Mouse (Mus musculus): ENCODE results near the gene Rnf187. TPM values are rescaled to one million over a fixed set of nuclear protein-coding genes. Genes with fewer than 3 reads are reported as not detected.
"Not testable (repeated sequence)": the region's sequence is repeated elsewhere in the genome, so short reads cannot be mapped to it uniquely, and the experiment has no call there.

Gene Rnf187
- total RNA-seq, 2 experiments from 2014 or later: 160 to 172 TPM

DNA sequence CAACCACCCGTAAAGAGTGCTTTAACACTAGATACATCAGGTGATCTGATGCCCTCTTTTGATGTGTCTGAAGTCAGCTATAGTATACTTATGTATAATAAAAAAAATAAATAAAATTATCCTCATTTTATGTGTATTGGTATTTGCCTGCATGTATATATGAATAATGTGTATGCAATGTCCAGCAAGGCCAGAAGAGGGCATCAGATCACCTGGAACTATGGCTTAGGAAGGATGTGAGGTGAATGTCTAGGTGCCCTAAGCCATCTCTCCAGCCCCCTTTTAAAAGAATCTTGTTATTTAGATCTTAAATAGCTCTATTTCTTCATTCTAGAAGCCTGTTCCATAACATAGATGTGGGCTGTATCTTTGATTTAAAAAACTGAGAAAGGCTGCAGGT is 28.6 kb upstream of the Rnf187 start:
- no peak for DNase-seq

DNA sequence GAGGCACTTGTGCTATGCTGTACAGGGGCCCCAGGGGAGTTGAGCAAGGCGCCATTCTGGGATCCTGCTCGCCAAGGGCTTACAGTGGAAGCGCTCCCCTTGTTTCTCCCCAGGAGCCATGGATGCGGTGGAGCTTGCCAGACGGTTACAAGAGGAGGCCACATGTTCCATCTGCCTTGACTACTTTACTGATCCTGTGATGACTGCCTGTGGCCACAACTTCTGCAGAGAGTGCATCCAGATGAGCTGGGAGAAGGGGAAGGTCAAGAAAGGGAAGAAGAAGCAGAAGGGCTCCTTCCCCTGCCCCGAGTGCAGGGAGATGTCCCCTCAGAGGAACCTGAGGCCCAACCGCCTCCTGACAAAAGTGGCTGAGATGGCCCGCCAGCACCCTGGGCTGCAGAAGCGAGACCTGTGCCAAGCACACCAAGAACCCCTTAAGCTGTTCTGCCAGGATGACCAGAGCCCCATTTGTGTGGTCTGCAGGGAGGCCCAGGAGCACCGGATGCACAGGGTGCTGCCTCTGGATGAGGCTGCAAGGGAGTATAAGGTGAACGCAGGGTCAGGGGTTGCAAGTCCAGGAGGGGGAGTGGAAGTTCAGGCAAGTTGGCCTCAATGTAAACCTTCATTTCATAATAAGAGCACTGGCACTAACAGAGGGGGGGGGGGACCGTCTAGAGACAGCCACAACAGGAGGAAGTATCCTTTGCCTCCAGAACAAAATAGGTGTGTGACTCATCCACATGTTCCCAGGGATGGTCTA is 26.5 kb upstream of the Rnf187 start:
- DNase-seq: no peak

GRCm38 (mm10) chr11:58964216-58964615 is 25.5 kb upstream of the Rnf187 start:
- DNase-seq: no peak

DNA sequence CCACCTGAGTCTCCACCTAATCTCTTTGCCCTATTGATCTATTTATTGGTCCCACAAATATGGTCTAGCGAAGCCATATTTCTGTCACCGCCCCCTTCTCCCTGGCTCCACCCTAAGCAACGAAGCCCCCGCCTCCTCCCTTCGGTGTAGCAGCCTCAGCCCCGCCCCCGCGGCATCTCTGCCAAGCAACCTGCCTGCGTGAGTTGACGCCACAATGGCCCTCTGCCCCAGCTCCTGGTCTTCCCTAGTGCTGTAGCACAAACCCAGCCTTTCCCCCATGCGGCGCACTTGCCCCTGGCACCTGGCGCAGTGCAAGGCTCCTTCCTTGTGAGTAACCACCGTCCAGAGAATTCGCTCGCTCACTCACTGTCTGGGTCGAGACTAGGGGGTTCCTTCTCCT is 24.8 kb upstream of the Rnf187 start:
- no peak for DNase-seq

DNA sequence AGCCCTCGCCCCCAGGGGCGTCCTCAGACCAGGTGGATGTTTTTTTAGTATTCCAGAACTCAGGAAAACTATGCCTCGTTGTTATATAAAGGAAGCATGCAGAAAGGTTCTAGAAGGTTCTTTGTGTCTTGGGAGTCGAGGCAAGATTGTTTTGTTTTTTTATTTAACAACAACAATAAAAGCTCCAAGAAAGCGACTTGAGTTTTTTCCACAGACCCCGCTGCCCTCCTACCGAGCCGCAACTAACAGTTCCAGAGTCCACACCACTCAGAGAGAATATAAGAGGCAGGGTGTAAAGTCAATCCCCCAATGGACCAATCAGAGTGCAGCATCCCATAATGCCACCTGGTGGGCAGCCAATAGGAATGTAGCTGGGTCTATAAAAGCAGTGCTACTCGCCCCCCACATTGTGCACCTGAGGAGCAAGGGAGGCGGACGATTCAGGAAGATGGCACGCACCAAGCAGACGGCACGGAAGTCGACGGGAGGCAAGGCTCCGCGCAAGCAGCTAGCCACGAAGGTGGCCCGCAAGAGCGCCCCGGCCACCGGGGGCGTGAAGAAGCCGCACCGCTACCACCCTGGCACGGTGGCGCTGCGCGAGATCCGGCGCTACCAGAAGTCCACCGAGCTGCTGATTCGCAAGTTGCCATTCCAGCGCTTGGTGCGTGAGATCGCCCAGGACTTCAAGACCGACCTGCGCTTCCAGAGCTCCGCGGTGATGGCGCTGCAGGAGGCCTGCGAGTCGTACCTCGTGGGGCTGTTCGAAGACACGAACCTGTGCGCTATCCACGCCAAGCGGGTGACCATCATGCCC is 22.9 kb upstream of the Rnf187 start:
- no peak for DNase-seq

- peak; percentile 63 for DNase-seq
These were observed 21.3 kb upstream of the Rnf187 start for GRCm38 (mm10) chr11:58959921-58960465.

DNA sequence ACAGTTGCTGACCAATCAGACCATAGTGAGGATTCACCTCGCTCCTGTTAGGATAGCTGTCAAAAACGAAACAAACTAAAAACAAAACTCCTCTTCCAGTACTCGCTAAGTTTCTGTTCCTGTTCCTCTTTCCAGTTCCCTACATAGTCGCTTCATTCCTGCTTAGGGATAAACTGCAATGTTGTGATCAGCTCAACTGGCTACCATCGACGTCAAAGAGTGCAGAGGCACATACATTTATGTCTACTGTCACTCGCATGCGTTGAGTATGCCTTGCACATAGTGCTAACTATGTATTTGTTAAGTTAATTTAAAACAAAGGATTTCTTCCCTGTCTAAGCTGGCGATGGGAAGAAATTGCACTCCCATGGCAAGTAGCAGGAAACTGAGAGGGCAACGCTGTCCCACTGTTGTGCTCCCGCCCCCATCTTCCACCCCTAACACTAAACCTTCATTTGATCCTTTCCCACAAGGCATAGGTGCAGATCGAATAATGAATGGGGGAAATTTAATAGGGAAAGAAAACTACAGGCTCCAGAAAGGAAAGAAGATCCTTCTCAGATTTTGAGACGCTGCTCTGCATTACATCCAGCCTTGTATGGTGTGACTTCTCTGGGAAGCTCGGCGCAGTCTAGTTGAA is 20.6 kb upstream of the Rnf187 start:
- DNase-seq: no peak

DNA sequence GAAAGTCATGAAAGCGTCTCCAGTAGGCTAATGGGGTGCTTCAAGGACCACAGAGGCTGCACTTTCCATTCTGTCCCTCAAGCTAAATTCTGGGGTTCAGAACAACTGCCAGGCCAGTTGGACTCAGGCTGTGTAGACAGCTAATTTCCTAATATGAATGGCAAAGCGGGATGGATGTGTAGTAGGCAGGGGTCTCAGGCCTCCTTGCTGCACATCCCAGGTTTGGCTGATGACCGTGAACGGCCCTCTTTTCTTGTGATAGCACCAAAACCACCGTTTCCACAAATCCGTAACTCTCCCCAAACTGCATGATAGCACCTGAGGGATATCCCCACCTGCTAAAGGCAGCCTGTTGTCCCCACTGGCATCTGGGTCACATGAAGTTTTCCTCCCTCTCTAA is 19.8 kb upstream of the Rnf187 start:
- no peak for DNase-seq

DNA sequence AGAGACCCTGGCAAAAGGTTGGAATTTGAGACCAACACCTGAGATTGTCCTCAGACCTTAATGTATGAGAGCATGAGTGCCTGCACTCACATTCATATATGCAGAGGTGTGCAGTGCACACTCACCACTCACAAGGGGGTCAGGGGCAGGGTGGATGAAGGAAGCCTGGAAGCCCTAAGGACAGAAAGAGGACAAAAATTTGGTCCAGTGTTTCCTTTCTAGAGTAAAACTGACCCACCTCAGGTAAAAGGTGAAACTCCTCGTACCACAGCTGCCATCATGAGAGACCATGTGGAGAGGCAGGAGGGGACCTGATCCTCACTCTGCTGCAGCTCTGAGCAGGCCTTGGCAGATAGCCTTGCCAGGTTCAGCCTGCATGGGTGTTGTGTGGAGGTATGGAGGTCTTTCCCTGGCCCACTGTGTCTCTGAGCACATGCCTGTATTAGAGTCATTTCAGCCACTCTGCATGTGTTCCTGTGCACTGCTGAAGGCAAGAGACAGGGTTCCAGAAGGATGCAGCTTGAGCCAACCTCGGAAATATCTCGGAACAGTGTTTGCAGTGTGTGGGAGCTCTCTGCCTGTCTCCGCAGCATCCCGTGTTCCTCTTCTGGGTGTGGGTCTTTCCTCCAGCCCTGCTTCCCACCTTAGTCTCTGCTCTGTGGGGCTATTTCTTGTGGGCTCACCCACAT is 18.7 kb upstream of the Rnf187 start:
- DNase-seq: no peak

GRCm38 (mm10) chr11:58955868-58956257 is 17.1 kb upstream of the Rnf187 start:
- DNase-seq: no peak

DNA sequence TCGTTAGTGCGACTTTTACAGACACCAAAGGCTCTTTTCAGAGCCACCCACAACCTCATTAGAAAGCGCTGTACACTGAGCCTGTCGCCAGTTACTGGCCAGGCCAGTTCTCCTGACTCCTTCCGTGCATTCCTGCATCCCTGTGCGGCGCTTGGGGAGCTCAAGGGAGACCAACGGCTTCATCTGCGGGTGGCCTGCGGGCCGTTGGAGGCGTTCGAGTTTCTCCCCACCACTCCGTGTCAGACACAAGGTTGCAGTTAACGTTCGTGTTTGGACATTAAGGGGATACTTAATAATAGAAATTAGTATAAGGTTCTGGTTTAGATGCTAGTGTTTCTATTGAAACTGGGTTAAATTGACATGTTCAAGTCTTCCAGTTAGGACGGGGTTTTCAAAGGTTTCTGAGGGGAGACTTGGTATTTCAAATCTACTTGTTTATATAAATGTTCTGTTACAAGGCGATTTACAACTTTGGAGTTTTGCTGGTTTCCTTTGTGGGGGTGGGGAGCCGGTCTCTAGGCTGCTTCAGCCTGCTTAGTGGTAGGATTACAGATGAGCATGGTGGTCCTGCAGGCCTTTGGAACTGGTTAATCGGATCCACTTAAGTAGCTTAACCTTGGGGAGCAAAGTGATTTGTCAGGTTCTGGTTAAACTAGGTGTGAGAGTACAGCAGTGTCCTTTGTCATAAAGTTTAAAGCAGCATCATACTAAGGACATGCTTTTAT is 16.6 kb upstream of the Rnf187 start:
- DNase-seq: no peak

DNA sequence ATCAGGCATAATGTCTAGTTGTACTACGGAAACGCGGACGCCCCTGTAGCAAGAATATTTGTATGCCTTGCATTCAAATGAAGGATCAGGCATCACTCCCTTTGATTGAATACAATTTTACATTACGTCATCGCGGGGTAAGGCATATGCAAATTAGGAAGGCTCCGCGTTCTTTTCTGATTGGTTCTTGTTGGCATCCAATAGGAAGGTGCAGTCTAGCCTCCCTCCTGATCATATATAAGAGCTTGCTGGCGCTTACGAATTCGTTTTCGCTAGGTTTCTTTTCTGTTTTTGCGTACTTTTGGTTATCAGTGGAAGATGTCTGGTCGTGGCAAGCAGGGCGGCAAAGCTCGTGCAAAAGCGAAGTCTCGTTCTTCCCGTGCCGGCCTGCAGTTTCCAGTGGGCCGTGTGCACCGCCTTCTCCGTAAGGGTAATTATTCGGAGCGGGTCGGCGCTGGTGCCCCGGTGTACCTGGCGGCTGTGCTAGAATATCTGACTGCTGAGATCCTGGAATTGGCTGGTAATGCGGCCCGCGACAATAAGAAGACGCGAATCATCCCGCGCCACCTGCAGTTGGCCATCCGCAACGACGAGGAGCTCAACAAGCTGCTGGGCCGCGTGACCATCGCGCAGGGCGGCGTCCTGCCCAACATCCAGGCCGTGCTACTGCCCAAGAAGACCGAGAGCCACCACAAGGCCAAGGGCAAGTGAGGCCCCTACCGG is 15.9 kb upstream of the Rnf187 start, which contains the start of the genes Hist3h2a and Trim17:
TSS of gene Hist3h2a (plus strand) at position 266 of the 723 bp plus-strand sequence.
TSS of gene Trim17 (plus strand) at position 266 of the 723 bp plus-strand sequence.
- peak; percentile 80 for DNase-seq

DNA sequence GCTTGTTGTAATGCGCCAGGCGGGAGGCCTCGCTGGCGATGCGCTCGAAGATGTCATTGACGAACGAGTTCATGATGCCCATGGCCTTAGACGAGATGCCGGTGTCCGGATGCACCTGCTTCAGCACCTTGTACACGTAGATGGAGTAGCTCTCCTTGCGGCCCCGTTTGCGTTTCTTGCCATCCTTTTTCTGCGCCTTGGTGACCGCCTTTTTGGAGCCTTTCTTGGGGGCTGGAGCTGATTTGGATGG is 15.4 kb upstream of the Rnf187 start:
- DNase-seq: not testable (repeated sequence)

DNA sequence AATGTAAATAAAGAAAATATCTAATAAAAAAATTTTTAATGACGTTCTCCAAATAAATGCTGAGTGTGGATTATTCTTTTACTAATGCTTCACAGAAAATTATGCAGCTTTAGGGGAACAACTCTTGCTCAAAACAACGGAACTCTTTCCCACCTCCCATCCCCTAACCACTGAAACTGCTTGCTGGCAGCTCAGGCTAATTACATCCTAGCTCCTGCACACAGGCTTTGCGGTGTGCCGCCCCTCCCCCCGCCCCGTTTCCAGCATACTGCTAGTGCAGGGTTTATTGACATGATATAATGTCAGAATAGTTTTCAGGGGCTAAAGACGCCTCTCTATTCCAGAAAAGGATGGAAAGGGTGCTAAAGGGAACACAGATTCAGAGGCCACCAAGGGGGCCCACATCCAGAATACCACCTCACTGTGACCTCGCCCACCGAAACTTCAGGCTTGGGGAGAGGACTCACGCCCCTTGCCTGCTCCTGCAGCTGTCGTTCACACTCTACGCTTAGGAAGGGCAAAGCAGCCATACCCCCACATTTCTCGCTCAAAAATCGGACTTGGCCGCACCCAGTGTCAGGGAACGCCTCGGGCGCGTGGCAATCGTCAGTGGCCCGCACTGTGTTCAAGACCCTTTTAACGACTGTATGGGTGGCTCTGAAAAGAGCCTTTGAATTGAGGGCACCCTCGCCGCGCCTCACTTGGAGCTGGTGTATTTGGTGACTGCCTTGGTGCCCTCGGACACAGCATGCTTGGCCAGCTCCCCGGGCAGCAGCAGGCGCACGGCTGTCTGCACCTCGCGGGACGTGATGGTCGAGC is 14.8 kb upstream of the Rnf187 start:
- DNase-seq: no peak

- DNase-seq: no peak
These were observed 12.5 kb upstream of the Rnf187 start for GRCm38 (mm10) chr11:58951210-58951609.

DNA sequence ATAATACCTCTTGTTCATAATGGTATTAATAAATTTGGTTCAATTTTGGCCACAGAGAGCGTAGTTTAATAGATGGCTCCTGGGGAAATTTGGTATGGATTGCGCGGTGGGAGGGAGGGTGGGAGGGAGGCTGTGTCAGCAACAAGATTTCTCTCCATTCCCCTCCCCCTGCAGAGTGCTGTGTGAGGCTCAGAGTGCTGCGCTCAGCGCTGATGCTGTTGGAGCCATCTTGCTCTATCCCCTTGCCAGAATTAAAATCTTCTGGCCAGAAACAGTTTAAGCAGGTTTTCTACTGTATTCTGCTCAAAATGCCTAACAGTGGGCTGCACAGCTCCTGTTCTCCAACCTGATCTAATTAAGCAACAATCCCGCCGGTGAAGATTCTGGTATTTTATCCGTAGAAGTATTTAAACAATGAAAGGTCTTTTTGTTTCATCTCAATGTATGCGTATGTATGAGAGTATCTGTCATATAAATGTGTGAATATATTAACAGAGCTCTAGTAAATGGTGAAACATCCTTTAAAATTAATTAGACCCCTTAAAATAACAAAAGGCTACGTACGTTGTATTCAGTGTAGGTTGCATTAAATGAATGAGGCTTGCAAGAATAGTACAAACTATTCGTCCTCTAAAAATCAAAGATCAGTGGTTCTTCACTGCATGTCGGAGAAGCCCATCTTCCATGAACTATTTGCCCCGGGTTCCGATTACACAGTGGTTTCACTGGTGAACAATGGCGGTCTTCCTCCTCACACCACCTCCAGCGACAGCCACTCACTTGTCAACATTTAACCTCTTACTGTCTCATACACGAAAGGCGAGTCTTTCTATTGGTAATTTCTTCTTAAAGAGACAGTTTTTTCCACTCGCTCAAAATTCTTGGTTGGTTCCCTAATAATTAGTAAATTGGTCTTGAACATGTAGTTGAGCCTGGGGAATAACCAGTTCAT is 11.0 kb upstream of the Rnf187 start:
- DNase-seq: no peak

GRCm38 (mm10) chr11:58948542-58949479 is 10.1 kb upstream of the Rnf187 start, which contains the start of gene Hist3h2ba:
TSS of gene Hist3h2ba (plus strand) at chr11:58948920.
- peak; percentile 34 for DNase-seq

All from gastrocnemius, postnatal 10 days (tissue).